Mouse (Mus musculus): Measurements from ENCODE around the gene C9orf72. TPM values are rescaled to one million over a fixed set of nuclear protein-coding genes. Genes with fewer than 3 reads are reported as not detected.

C9orf72 gene
- polyA plus RNA-seq, 1 experiment: 13.1 TPM

DNA sequence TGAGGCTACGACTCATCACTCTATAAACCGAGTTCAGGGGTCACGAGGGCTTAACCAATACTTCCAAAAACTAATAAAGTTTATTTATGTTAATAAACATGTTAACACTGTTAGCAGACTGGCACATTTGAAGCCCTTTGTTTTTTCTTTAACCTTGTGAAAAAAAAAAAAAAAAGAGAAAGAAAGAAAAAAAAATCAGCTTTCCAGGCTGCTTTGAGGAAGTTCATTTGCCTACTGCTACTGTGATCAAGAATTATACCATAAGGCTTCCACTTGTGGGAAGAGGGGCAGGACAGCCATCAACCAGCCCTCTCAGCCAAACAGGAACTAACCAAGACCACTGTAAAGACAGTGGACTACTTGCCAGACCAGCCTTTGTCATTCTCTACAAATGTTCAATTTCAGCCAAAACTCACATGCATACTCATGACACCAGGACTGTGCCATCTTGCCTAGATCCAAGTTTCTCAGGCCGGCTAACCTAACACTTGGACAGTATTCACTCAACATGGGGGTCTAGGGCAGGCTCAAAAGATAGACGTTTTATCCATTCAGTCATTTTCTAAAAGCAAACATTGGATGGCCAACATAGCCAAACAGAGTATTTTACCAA lies 2.5 kb downstream of the C9orf72 start:
- Histone ChIP-seq H3K4me3 (no peak overlapping the region), H3K79me2 (ENCODE audit: control insufficient read depth, insufficient read depth) (peaks cover 34% of the 10 kb centered on the region), H3K27me3 (ENCODE audit: control insufficient read depth, insufficient read depth, insufficient read length) (no peaks in the 10 kb centered on the region), H3ac (ENCODE audit: control insufficient read depth, insufficient read length) (no peak overlapping the region), H3K4me2 (ENCODE audit: low read depth) (peak overlapping the region; percentile 77), H3K36me3 (ENCODE audit: control insufficient read depth, insufficient read depth) (no peaks in the 10 kb centered on the region)
- no peak for TF ChIP-seq MAX (IDR thresholded peaks at IDR 0.05; ENCODE audit: low read depth)
- TF ChIP-seq USF1 (IDR thresholded peaks at IDR 0.05; ENCODE audit: low read depth): no peak
- no peak for TF ChIP-seq TCF3 (IDR thresholded peaks at IDR 0.05; ENCODE audit: insufficient read length, low read depth)
- no peak for TF ChIP-seq SRF (IDR thresholded peaks at IDR 0.05; ENCODE audit: control insufficient read depth, insufficient read length, low read depth)
- TF ChIP-seq E2F4 (IDR thresholded peaks at IDR 0.05; ENCODE audit: insufficient read depth): no peak
- TF ChIP-seq CEBPB (IDR thresholded peaks at IDR 0.05; ENCODE audit: insufficient read depth, poor library complexity, severe bottlenecking): no peak
- no peak for TF ChIP-seq MYOG (IDR thresholded peaks at IDR 0.05; ENCODE audit: control insufficient read depth in 1 of 3, insufficient read depth in 1 of 3, insufficient read length in 2 of 3, low read depth in 2 of 3)
- no peak for TF ChIP-seq TCF12 (IDR thresholded peaks at IDR 0.05; ENCODE audit: insufficient read depth, poor library complexity, severe bottlenecking)
- no peak for TF ChIP-seq POLR2A (IDR thresholded peaks at IDR 0.05; ENCODE audit: insufficient read length, low read depth)
- no peak for TF ChIP-seq POLR2AphosphoS2 (IDR thresholded peaks at IDR 0.05; ENCODE audit: insufficient read length, low read depth)
- TF ChIP-seq MYOD1 (IDR thresholded peaks at IDR 0.05; ENCODE audit: control insufficient read depth in 1 of 3, insufficient read length in 2 of 3, low read depth in 2 of 3): no peak
- no peak for TF ChIP-seq REST (IDR thresholded peaks at IDR 0.05; ENCODE audit: insufficient read depth, insufficient read length)

DNA sequence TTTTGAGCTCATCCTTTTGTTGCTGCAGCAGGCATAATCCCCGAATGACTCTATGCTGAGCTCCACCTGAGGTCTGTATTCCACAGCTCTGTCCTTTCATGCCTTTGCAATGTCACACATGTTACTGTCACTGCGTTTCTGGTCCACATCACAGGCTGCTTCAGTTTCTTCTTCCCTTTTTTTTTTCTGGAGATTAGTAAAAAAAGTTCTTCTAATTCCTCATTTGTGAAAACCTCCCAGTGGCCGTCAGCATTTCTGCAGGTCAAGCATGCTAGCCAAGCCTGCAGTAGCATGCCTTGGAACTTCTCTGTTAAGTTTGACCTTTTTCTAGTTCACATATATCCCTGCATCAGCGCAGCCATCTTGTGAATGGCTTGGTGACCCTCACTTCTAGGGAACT lies 4.1 kb downstream of the C9orf72 start:
- no peak for TF ChIP-seq MYOD1 (IDR thresholded peaks at IDR 0.05; ENCODE audit: control insufficient read depth in 1 of 3, insufficient read length in 2 of 3, low read depth in 2 of 3)
- no peak for TF ChIP-seq USF1 (IDR thresholded peaks at IDR 0.05; ENCODE audit: low read depth)
- no peak for TF ChIP-seq POLR2A (IDR thresholded peaks at IDR 0.05; ENCODE audit: insufficient read length, low read depth)
- TF ChIP-seq E2F4 (IDR thresholded peaks at IDR 0.05; ENCODE audit: insufficient read depth): no peak
- TF ChIP-seq TCF3 (IDR thresholded peaks at IDR 0.05; ENCODE audit: insufficient read length, low read depth): no peak
- TF ChIP-seq POLR2AphosphoS2 (IDR thresholded peaks at IDR 0.05; ENCODE audit: insufficient read length, low read depth): no peak
- no peak for TF ChIP-seq SRF (IDR thresholded peaks at IDR 0.05; ENCODE audit: control insufficient read depth, insufficient read length, low read depth)
- TF ChIP-seq TCF12 (IDR thresholded peaks at IDR 0.05; ENCODE audit: insufficient read depth, poor library complexity, severe bottlenecking): no peak
- TF ChIP-seq REST (IDR thresholded peaks at IDR 0.05; ENCODE audit: insufficient read depth, insufficient read length): no peak
- no peak for TF ChIP-seq MAX (IDR thresholded peaks at IDR 0.05; ENCODE audit: low read depth)
- no peak for TF ChIP-seq CEBPB (IDR thresholded peaks at IDR 0.05; ENCODE audit: insufficient read depth, poor library complexity, severe bottlenecking)
- no peak for TF ChIP-seq MYOG (IDR thresholded peaks at IDR 0.05; ENCODE audit: control insufficient read depth in 1 of 3, insufficient read depth in 1 of 3, insufficient read length in 2 of 3, low read depth in 2 of 3)
- no peak overlapping the region for H3ac ChIP-seq (ENCODE audit: control insufficient read depth, insufficient read length)
- peaks cover 34% of the 10 kb centered on the region for H3K79me2 ChIP-seq (ENCODE audit: control insufficient read depth, insufficient read depth)
- H3K4me2 ChIP-seq (ENCODE audit: low read depth): no peak overlapping the region
- peaks cover 7% of the 10 kb centered on the region for H3K36me3 ChIP-seq (ENCODE audit: control insufficient read depth, insufficient read depth)
- H3K4me3 ChIP-seq: no peak overlapping the region
- no peaks in the 10 kb centered on the region for H3K27me3 ChIP-seq (ENCODE audit: control insufficient read depth, insufficient read depth, insufficient read length)

DNA sequence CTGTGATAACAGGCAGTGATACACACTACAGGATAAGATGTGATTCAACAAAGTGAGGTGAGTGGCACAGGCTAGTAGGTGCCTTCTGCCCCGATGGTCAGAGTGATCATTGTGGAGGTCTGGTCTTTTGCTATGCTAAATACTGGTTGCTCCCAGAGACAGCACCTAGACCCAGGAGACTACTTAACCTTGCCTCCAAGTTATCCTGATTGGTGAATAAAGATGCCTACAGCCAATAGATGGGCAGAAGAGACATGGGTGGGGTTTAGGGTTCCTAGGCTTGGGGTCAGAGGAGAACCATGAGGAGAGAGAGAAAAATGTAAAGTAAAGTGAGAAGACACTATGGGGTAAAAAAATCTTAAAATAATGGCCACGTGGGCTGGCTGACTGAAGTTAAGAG lies 4.8 kb downstream of the C9orf72 start:
- Histone ChIP-seq H3K79me2 (ENCODE audit: control insufficient read depth, insufficient read depth) (peaks cover 34% of the 10 kb centered on the region), H3K27me3 (ENCODE audit: control insufficient read depth, insufficient read depth, insufficient read length) (no peaks in the 10 kb centered on the region), H3K4me3 (no peak overlapping the region), H3K36me3 (ENCODE audit: control insufficient read depth, insufficient read depth) (peaks cover 7% of the 10 kb centered on the region), H3ac (ENCODE audit: control insufficient read depth, insufficient read length) (no peak overlapping the region), H3K4me2 (ENCODE audit: low read depth) (no peak overlapping the region)
- TF ChIP-seq POLR2AphosphoS2 (IDR thresholded peaks at IDR 0.05; ENCODE audit: insufficient read length, low read depth) (no peak), MYOD1 (IDR thresholded peaks at IDR 0.05; ENCODE audit: control insufficient read depth in 1 of 3, insufficient read length in 2 of 3, low read depth in 2 of 3) (no peak), TCF3 (IDR thresholded peaks at IDR 0.05; ENCODE audit: insufficient read length, low read depth) (no peak), POLR2A (IDR thresholded peaks at IDR 0.05; ENCODE audit: insufficient read length, low read depth) (no peak), E2F4 (IDR thresholded peaks at IDR 0.05; ENCODE audit: insufficient read depth) (no peak), REST (IDR thresholded peaks at IDR 0.05; ENCODE audit: insufficient read depth, insufficient read length) (no peak), TCF12 (IDR thresholded peaks at IDR 0.05; ENCODE audit: insufficient read depth, poor library complexity, severe bottlenecking) (no peak), USF1 (IDR thresholded peaks at IDR 0.05; ENCODE audit: low read depth) (no peak), SRF (IDR thresholded peaks at IDR 0.05; ENCODE audit: control insufficient read depth, insufficient read length, low read depth) (no peak), CEBPB (IDR thresholded peaks at IDR 0.05; ENCODE audit: insufficient read depth, poor library complexity, severe bottlenecking) (no peak)

DNA sequence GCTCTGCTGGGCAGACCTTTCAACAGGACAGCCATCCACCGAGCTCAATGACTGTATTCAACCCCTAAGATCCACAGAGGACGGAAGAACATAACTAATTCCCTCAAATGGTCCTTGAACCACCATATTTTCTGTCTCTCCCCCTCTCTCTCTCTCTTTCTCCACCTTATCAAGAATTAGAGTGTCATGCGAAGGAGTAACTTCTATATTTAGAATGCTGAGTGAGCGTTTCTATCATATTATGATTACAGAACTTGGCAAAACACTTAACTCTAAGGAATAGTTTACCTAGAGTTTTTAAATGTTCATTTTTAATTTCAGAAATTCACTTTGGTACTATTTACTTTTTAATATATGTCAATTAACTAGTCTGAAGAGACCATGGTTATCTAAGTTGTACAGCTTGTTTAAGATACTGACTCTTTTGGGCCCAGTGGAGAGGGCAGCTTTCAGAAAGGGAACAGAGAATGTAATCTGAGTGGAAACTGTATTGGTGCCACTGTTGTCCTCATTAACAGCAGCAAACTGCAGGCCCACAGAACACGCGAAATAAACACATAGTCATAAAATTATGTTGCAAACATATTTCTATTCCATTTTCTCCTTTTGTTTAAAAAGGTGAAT lies 5.8 kb downstream of the C9orf72 start:
- no peaks in the 10 kb centered on the region for H3K27me3 ChIP-seq (ENCODE audit: control insufficient read depth, insufficient read depth, insufficient read length)
- no peak overlapping the region for H3K4me2 ChIP-seq (ENCODE audit: low read depth)
- peaks cover 15% of the 10 kb centered on the region for H3K36me3 ChIP-seq (ENCODE audit: control insufficient read depth, insufficient read depth)
- H3K79me2 ChIP-seq (ENCODE audit: control insufficient read depth, insufficient read depth): peaks cover 32% of the 10 kb centered on the region
- no peak overlapping the region for H3K4me3 ChIP-seq
- no peak overlapping the region for H3ac ChIP-seq (ENCODE audit: control insufficient read depth, insufficient read length)
- TF ChIP-seq POLR2AphosphoS2 (IDR thresholded peaks at IDR 0.05; ENCODE audit: insufficient read length, low read depth): no peak
- TF ChIP-seq USF1 (IDR thresholded peaks at IDR 0.05; ENCODE audit: low read depth): no peak

DNA sequence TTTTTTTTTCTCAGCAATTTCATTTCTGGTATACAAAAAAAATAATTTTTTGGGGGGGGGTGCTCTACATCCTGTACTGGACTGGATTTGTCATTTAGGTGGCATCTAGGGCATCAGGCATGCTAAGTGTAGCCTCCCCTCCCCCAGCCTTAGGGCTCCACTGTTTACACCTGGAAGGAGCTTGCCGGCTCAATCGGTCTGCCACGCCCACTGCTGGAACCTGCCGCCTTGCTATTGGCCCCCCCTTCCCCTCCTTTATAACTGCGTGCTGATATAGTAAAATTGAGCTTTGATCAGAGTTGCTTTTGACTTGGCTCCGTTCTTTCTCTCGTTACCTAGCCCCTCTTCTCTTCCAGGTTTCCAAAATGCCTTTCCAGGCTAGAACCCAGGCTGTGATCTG lies 21.3 kb downstream of the C9orf72 start:
- Histone ChIP-seq H3K4me3 (no peak overlapping the region), H3K27me3 (ENCODE audit: control insufficient read depth, insufficient read depth, insufficient read length) (no peaks in the 10 kb centered on the region), H3K4me2 (ENCODE audit: low read depth) (no peak overlapping the region), H3K36me3 (ENCODE audit: control insufficient read depth, insufficient read depth) (peaks cover 22% of the 10 kb centered on the region), H3K79me2 (ENCODE audit: control insufficient read depth, insufficient read depth) (no peaks in the 10 kb centered on the region), H3ac (ENCODE audit: control insufficient read depth, insufficient read length) (no peak overlapping the region)
- TF ChIP-seq POLR2A (IDR thresholded peaks at IDR 0.05; ENCODE audit: insufficient read length, low read depth) (no peak), TCF12 (IDR thresholded peaks at IDR 0.05; ENCODE audit: insufficient read depth, poor library complexity, severe bottlenecking) (no peak)
